Mouse (Mus musculus) lung, embryonic 15.5 days (tissue): ENCODE data around the gene Rab11b. TPM values are rescaled to one million over a fixed set of nuclear protein-coding genes. Genes with fewer than 3 reads are reported as not detected.
A peak's percentile ranks its signal among the peaks of the same experiment; 100 is the strongest.

Source experiments
- ATAC-seq: fragments of 200-750 bp; cut with Nextera tagmentation; 2 replicates; pipeline ENCODE4 v1.8.0; 2017; ENCODE audit warnings: moderate number of reproducible peaks, borderline replicate concordance; ENCODE audit not compliant: low FRiP score, low TSS enrichment; ENCODE audit errors: extremely low read depth
- H3K27ac ChIP-seq: fragments of 300-500 bp; sonication (generic); 2 replicates; pipeline ENCODE4 v1.5.1; 2015; ENCODE audit warnings: moderate library complexity, mild to moderate bottlenecking, inconsistent platforms
- H3K27me3 ChIP-seq: fragments of 300-500 bp; sonication (generic); 2 replicates; pipeline ENCODE4 v1.6.1; 2015; ENCODE audit warnings: inconsistent platforms
- H3K36me3 ChIP-seq: fragments of 300-500 bp; sonication (generic); 2 replicates; pipeline ENCODE4 v1.6.1; 2015; ENCODE audit warnings: inconsistent platforms
- H3K4me1 ChIP-seq: fragments of 300-500 bp; sonication (generic); 2 replicates; pipeline ENCODE4 v1.6.1; 2015; ENCODE audit warnings: inconsistent platforms
- H3K4me2 ChIP-seq: fragments of 300-500 bp; sonication (generic); 2 replicates; pipeline ENCODE4 v1.6.1; 2015; ENCODE audit warnings: inconsistent platforms, mild to moderate bottlenecking, moderate library complexity
- H3K4me3 ChIP-seq: fragments of 300-500 bp; sonication (generic); 2 replicates; pipeline ENCODE4 v1.5.1; 2015; ENCODE audit warnings: mild to moderate bottlenecking, inconsistent platforms
- H3K9ac ChIP-seq: fragments of 300-500 bp; sonication (generic); 2 replicates; pipeline ENCODE4 v1.6.1; 2015; ENCODE audit warnings: inconsistent platforms
- H3K9me3 ChIP-seq: fragments of 300-500 bp; sonication (generic); 2 replicates; pipeline ENCODE4 v1.6.1; 2016; ENCODE audit warnings: inconsistent platforms
- WGBS: fragments of 180-500 bp; shearing (Covaris S2); methylation state at CpG from one replicate; pipeline ENCODE4 v1.1.7; 2015; 5-methylcytosine and 5-hydroxymethylcytosine counted together
- polyA plus RNA-seq: library from polyadenylated mRNA; unstranded; fragments of >200 nt; fragmentation: Nextera tagmentation; extraction: Ambion mirVana; gene quantifications from 2 replicates; pipeline ENCODE4 v1.2.1, GENCODE M21; 2015

The Rab11b gene
- polyA plus RNA-seq = 281 and 306 TPM in 2 replicates

DNA sequence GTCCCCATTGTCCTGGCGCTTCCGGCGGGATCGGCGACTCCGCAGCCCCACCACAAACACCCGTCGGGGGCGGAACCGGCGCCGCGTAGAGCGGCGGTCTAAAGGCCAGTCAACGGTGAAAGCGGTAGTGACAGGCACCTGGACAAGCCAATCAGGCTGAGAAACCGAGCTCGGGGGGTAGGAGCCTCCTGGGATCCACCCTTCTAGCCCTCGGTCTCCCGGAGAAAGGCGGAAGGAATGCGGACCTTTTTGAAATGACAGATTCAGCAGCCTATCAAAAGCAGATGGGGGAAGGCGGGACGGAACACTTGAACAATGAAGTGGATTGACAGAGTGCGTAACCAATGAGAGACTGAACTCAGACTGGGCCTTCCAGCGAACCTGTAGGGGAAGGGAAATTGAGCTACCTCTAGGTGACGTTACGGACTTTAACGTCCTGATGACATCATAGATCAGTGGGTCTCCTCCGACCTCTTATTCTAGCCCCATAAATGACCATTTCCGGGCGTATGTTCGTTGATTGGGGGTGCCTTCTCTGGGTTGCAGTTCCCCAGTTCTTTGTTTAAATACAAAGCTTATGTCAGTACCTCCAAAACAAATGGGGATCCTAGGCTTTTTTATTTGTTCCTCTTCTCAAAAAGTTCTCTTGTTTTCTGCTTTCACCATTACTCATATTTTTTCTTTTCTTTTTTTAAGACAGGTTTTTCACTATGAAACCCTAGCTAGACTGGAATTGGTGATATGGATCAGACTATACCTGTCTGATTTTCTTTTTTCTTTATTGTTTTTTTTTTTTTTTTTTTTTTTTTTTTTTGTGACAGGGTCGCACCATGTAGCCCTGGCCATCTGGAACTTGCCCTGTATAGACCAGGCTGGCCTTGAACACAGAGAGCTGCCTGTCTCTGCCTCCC, at the start of gene Rab11b:
TSS of gene Rab11b (minus strand) at position 276 of the 911 bp plus-strand sequence.
- peak; percentile 99 for ATAC-seq
- 2% methylated on average over 35 of the region's 35 CpGs for WGBS

DNA sequence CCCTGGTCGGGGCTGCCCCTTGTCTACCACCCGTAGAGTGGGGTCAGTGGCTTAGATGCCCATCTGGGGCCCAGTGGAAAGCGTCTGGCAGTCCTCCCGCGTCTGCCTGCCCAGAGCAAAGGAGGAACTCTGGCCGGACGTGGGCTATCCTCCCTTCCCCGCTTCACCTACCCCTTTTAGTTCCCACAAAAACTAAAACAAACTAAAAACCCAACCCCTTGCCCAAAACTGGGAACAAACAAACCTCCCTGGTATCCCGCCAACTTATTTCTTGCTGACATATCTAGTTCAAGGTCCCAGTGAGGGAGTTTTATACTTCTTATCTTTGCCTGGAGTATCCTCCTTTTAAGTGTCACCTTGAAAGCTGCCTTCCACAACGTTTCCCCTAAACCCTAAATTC, 47.9 kb upstream of the Rab11b start:
- no peak for ATAC-seq
- Histone ChIP-seq H3K27ac (no peak overlapping the region), H3K4me3 (no peak overlapping the region), H3K9me3 (no peaks in the 10 kb centered on the region), H3K4me2 (no peak overlapping the region), H3K36me3 (no peaks in the 10 kb centered on the region), H3K9ac (no peak overlapping the region), H3K4me1 (peaks cover 33% of the 10 kb centered on the region), H3K27me3 (no peaks in the 10 kb centered on the region)
- WGBS = 31% methylated on average over 10 of the region's 10 CpGs

More for the DNA sequence above, at the start of gene Rab11b:
- Histone ChIP-seq H3K36me3 (no peaks in the 10 kb centered on the region), H3K4me3 (peak within 1 kb of the TSS; percentile 91), H3K9ac (peak within 1 kb of the TSS; percentile 98), H3K4me2 (peak within 1 kb of the TSS; percentile 80), H3K27ac (peak within 1 kb of the TSS; percentile 100), H3K9me3 (no peaks in the 10 kb centered on the region), H3K27me3 (no peaks in the 10 kb centered on the region), H3K4me1 (peaks cover 39% of the 10 kb centered on the region)

DNA sequence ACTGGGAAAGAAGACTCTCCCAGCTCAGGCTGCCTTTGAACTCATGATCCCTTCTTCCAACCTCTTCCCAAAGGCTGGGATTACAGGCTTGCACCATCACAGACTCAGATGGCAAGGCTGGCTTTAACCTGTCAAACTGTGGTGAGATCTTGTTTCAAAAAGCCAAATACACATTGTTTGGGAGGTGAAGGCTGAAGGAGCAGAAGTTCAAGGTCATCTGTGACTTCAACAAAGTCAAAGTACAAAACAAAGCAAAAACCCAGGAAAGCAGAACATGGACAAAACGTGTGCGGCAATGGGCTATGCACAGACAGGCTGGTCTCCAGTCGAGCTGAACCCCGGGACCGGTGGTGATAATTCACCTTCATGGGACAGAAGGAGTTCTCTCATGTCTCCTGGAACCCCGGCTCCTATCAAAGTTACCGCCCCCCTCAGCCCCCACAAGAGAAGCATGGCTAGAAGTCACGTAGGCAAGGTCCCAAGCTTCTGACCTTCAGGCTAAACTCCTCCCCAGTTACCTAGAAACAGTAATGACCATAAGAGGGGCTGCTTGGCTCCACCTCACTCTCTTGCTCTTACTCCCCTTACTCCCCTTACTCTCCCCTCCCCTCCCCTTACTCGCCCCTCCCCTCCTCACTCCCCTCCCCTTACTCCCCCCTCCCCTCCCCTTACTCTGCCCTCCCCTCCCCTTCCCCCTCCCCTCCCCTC, 47.0 kb upstream of the Rab11b start:
- 45% methylated on average over 8 of the region's 9 CpGs for WGBS

DNA sequence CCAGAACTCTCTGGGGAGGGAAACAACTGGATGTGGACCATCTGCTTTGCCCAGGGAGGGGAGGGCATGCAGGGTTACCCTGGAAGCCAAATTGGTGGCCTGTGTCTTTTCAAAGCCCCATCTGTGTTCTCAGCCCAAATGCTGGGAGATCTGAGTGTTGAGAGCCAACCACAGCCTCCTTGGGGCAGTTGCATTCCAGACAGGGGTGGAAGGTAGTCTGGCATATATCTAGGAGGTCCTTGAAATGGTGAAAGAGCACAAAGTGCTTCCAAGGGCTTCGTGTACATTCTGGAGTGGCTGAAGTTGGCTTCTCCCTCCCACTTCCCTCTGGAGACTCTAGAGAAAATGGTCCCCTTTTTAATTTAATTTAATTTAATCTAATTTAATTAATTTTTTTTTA, 44.4 kb upstream of the Rab11b start:
- H3K27me3 ChIP-seq = no peaks in the 10 kb centered on the region
- no peak overlapping the region for H3K4me3 ChIP-seq
- H3K36me3 ChIP-seq = no peaks in the 10 kb centered on the region
- no peak overlapping the region for H3K9ac ChIP-seq
- H3K4me2 ChIP-seq = no peak overlapping the region
- 41% methylated on average over 1 of the region's 1 CpGs for WGBS
- 0 out of 2 replicates have a peak, but pooled peaks have one; percentile 42 for ATAC-seq
- peak overlapping the region; percentile 68 for H3K27ac ChIP-seq
- no peaks in the 10 kb centered on the region for H3K9me3 ChIP-seq
- peaks cover 6% of the 10 kb centered on the region; the same call in 1 of the 2 replicates for H3K4me1 ChIP-seq

More for the DNA sequence above, 47.0 kb upstream of the Rab11b start:
- ATAC-seq = no peak
- Histone ChIP-seq H3K27me3 (no peaks in the 10 kb centered on the region), H3K9me3 (no peaks in the 10 kb centered on the region), H3K4me3 (no peak overlapping the region), H3K4me2 (no peak overlapping the region), H3K36me3 (no peaks in the 10 kb centered on the region), H3K9ac (no peak overlapping the region), H3K4me1 (peaks cover 25% of the 10 kb centered on the region), H3K27ac (no peak overlapping the region)

DNA sequence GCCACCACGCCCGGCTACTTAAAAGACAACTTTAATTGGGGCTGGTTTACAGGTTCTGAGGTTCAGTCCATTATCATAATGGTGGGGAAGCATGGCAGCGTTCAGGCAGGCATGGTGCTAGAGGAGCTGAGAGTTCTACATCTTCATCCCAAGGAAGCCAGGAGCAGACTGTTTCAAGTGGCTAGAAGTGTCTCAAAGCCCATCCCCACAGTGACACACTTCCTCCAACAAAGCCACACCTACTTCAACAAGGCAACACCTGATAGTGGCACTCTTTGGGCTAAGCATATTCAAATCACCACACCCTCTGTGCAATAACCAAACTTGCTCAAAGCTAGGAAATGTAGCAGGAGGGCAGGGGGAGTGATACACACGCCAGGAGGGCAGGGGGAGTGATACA, 43.9 kb upstream of the Rab11b start:
- H3K36me3 ChIP-seq = no peaks in the 10 kb centered on the region
- H3K4me1 ChIP-seq = peaks cover 6% of the 10 kb centered on the region; the same call in 1 of the 2 replicates
- no peaks in the 10 kb centered on the region for H3K27me3 ChIP-seq
- no peaks in the 10 kb centered on the region for H3K9me3 ChIP-seq
- H3K9ac ChIP-seq = 0 out of 2 replicates have a peak overlapping the region, but pooled peaks have one; percentile 1
- WGBS = 49% methylated on average over 4 of the region's 4 CpGs
- no peak overlapping the region for H3K4me3 ChIP-seq
- peak overlapping the region; percentile 68 for H3K27ac ChIP-seq
- no peak for ATAC-seq
- no peak overlapping the region for H3K4me2 ChIP-seq

DNA sequence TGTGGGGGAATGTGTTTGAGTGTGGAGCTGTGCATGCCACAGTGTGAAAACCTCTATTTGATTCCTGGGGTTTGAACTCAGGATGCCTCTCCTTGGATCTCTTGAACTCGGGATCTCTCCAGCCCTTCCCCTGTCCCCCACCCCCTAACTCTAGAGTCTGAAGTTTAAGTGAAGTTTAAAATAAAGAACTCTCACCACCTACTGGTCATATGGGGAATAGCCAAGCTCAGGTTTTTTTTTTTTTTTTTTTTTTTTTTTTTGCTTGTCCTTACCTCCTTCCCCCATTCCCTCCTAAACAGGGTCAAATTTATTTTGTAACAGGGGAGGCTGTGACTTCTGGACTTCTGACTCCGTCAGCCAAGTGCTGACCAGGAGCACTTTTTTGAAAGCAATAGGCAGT, 41.9 kb upstream of the Rab11b start:
- WGBS = 0% methylated on average over 2 of the region's 2 CpGs
- Histone ChIP-seq H3K36me3 (no peaks in the 10 kb centered on the region), H3K4me1 (peaks cover 3% of the 10 kb centered on the region; the same call in 1 of the 2 replicates), H3K27ac (no peak overlapping the region), H3K9me3 (no peaks in the 10 kb centered on the region), H3K4me2 (no peak overlapping the region), H3K27me3 (no peaks in the 10 kb centered on the region), H3K9ac (no peak overlapping the region), H3K4me3 (no peak overlapping the region)
- no peak for ATAC-seq

DNA sequence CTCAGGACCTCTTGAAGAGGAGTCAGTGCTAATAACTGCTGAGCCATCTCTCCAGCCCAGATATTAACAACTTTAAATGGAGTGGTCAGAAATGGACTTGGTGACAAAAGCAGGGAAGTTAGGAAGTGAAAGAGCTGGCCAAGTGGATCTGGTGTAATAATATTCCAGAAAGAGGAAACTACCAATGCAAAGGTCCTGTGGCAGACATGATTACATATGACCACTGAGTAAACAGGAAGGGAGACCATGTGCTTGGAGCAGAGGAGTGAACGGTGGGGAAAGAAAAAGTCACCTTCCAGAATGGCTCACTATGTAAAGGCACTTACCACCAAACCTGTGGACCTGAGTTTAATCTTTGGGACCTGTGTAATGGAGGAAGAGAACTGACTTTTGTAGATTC, 38.9 kb upstream of the Rab11b start:
- Histone ChIP-seq H3K9ac (no peak overlapping the region), H3K4me1 (no peaks in the 10 kb centered on the region), H3K4me3 (no peak overlapping the region), H3K9me3 (no peaks in the 10 kb centered on the region), H3K27ac (no peak overlapping the region), H3K27me3 (no peaks in the 10 kb centered on the region), H3K4me2 (no peak overlapping the region), H3K36me3 (no peaks in the 10 kb centered on the region)
- ATAC-seq = no peak
- 19% methylated on average over 1 of the region's 1 CpGs for WGBS

DNA sequence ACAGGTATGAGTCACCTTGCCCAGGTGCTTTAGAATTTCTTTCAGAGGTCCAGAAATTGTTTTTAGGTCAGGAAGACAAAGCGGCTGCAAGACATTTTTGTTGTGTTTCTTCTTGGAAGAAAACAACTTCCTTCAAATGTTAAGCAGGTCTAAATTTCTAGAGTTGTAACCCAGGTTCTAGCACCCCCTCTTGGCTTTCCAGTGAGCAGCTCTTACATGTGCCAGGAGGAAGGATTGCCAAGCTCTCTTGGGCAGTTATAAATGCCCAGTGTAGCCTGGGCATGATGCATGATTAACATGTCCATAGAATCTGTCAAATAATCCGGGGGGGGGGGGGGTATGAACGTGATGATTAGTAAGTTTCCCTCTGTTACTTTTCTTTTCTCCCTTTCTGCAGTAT, 38.0 kb upstream of the Rab11b start:
- H3K4me1 ChIP-seq = no peaks in the 10 kb centered on the region
- H3K27ac ChIP-seq = no peak overlapping the region
- no peaks in the 10 kb centered on the region for H3K9me3 ChIP-seq
- no peak overlapping the region for H3K4me3 ChIP-seq
- no peak overlapping the region for H3K9ac ChIP-seq
- ATAC-seq = no peak
- H3K4me2 ChIP-seq = no peak overlapping the region
- no peaks in the 10 kb centered on the region for H3K36me3 ChIP-seq
- no peaks in the 10 kb centered on the region for H3K27me3 ChIP-seq
- 39% methylated on average over 3 of the region's 3 CpGs for WGBS

DNA sequence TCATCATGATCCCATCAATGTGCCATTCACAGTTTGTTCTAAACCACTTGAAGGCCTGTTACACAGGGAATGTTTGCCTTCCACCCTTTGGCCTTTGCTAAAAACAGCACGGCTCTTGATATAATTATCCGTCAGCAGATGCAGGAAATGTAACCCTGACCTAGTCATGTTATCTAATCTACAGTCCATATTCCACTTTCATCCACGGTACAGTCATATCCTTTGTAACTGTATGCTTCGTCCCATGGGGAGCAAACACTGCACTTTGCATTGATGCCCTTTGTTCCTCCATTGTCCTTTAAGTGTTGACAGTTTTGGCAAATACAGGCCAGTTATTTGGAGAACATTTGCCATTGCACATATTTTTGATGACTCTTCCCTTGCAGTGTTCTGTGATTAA, 28.4 kb upstream of the Rab11b start:
- Histone ChIP-seq H3K4me2 (no peak overlapping the region), H3K4me1 (peaks cover under 1% of the 10 kb centered on the region; the same call in 1 of the 2 replicates), H3K9ac (no peak overlapping the region), H3K27ac (no peak overlapping the region), H3K27me3 (no peaks in the 10 kb centered on the region), H3K36me3 (no peaks in the 10 kb centered on the region), H3K9me3 (no peaks in the 10 kb centered on the region), H3K4me3 (no peak overlapping the region)
- WGBS = 16% methylated on average over 4 of the region's 4 CpGs
- no peak for ATAC-seq

DNA sequence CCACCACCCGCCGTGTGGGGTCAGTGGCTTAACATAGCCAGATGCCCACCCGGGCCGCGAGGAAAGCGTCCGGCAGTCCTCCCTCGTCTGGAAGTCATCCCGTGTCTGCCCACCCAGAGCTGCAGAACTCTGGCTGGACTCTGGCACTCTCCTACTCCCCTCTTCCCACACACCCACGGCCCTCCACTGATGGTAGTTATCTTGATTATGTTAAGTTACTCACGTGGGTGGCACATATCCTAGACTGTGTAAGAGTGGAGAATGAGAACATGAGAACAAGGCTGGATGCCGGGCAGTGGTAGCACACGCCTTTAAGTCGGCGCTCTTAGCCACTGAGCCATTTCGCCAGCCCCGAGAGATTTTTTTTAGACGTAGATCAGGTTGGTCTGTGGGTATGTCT, 26.0 kb upstream of the Rab11b start:
- no peak overlapping the region for H3K4me2 ChIP-seq
- H3K4me3 ChIP-seq = no peak overlapping the region
- no peak overlapping the region for H3K27ac ChIP-seq
- ATAC-seq = no peak
- no peaks in the 10 kb centered on the region for H3K36me3 ChIP-seq
- WGBS = 81% methylated on average over 18 of the region's 18 CpGs
- peaks cover 21% of the 10 kb centered on the region for H3K4me1 ChIP-seq
- H3K9ac ChIP-seq = no peak overlapping the region
- no peaks in the 10 kb centered on the region for H3K9me3 ChIP-seq
- H3K27me3 ChIP-seq = no peaks in the 10 kb centered on the region

DNA sequence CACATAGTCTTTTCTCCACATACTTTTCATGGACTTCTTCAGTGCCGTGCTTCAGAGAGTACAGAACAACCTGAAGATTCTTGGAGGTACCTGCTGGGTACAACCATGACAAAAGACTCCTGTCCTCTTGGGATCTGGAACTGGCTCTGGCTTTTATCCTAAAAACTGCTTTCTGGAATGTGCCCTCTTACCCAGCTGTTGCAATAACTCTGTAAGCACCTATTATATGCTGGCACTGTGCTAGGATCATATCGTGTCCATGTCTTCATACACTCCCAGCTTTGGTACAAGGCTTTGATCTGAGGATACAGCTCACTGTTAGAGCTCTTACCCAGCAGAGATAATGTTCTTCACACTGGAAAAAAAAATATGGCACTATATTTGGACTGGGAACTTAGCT, 24.6 kb upstream of the Rab11b start:
- Histone ChIP-seq H3K4me1 (peaks cover 34% of the 10 kb centered on the region), H3K4me2 (no peak overlapping the region), H3K27ac (no peak overlapping the region), H3K36me3 (no peaks in the 10 kb centered on the region), H3K27me3 (no peaks in the 10 kb centered on the region), H3K9me3 (no peaks in the 10 kb centered on the region), H3K4me3 (no peak overlapping the region), H3K9ac (no peak overlapping the region)
- ATAC-seq = no peak
- 50% methylated on average over 2 of the region's 2 CpGs for whole genome bisulfite sequencing

DNA sequence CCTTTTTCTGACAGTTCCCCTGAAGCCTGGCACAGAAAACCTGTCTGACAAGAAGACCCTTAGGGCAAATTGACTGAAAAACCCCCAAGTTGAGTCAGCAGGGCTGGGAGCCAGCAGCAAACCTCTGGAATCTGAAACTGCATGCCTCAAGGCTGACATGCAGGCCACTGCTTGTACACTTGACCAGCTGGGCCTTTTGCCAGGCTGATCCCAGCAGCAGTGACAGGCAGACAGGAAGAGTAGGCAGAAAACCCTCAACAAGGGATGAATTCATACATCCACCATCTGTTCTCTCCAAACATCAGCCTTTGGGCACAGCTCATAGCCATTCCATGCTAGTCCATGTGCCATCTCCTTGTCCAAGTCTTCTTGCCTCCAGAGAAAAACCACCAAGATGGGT, 23.1 kb upstream of the Rab11b start:
- peak; percentile 17; the same call in 1 of the 2 replicates for ATAC-seq
- Histone ChIP-seq H3K4me1 (peaks cover 49% of the 10 kb centered on the region), H3K4me2 (no peak overlapping the region)

More for the DNA sequence above, 23.1 kb upstream of the Rab11b start:
- Histone ChIP-seq H3K4me3 (no peak overlapping the region), H3K27me3 (no peaks in the 10 kb centered on the region), H3K9ac (no peak overlapping the region), H3K27ac (peak overlapping the region; percentile 68), H3K36me3 (no peaks in the 10 kb centered on the region), H3K9me3 (no peaks in the 10 kb centered on the region)
